Mouse (Mus musculus) left cerebral cortex, postnatal 36 days (tissue): ENCODE measurements around the gene Efna5. TPM values are rescaled to one million over a fixed set of nuclear protein-coding genes. Genes with fewer than 3 reads are reported as not detected.

Experiments used
- DNase-seq, 2 experiments: peaks; one replicate each; pipeline ENCODE4 v3.0.0; 2021 to 2022; ENCODE audit warnings: low spot score in 2 of 2, mixed read lengths in 1 of 2
- intact Hi-C: fragments of 180-260 bp; cut with DNase I; formaldehyde crosslinking; loops from one replicate; pipeline ENCODE4 v1.15.1; 2025
- total RNA-seq, 2 experiments: library from RNA; stranded (reverse); gene quantifications; 2 replicates each; pipeline ENCODE4 v1.2.3; 2021

Gene Efna5
- total RNA-seq, 2 experiments from 2014 or later, result 35.7 to 37.7 TPM

DNA sequence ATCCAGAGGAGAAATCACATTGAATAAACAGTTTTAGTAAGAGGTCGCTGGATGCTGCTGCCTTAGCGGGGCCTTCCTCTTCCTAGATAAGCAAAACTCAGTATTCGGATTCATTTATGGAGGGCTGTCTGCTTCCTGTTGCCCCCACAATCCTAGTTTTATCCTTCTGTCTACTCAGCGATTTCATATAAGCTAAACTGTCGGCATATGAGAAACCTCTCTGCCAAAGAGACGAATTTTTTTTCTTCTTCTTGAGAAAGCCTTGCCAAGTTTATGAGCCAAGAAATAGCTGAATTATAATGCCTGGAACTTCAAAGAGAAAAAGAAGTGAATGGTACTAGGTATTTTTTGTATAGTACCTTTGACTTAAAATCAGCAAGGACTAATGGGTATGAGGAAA, 301.0 kb downstream of the Efna5 start:
- DNase-seq, result no peak
- intact Hi-C loops, result no loop called here

DNA sequence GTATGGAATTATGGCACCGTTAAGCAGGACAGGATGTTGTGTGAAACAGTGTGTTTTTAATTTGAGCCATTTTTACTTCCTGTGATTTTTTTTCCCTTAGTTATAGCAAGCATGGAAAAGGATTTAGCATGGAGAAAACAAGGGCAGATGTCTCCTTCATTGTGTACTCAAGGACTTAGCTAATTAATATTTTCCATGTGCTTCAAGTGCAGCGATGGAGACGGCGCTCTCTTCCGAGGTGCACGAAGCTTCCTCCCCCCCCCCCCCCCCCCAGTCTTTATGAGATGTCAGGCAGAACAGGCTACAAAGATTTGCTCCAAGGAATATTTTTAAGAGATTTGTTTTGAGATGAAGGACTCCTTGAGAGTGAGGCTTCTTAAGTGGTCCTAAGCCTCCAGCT, 301.5 kb downstream of the Efna5 start:
- no peak for DNase-seq
- intact Hi-C loops, result no loop called here

DNA sequence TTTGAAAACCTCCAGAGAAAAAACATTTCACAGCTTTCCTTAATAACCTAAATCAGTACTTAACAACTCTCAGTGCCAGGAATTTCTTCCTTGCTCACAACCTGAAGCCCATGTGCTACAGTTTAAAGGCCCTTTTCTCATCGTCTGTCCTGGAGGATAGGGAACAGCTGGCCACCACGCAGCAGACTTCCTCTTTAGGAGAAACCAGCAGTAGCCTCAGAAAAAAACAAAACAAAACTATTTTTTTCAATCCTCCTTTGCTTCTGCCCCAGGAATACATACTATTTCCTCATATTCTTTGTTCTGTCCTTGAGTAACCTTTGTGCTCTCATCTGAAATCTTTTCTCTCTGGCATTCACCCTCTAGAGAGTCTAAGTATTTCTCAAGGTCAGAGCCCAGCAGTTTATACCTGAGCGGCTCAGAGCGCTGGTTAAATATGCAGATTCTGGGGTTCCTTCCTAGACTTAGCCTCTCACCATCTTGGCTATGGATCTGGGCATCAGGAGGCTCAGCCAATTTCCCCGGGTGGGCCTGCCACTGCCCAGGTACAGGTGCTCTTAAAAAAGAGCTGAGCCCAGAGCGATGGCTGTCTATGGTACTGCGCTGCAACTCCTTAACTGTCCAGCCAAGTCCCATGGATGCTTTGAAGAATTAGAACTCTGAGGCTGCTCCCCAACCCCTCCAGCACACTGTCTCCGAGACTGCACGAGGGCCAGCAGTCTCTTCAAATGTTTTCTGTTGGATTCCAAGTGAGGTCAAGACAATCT, 306.4 kb downstream of the Efna5 start:
- intact Hi-C loops, result no loop called here
- no peak for DNase-seq

DNA sequence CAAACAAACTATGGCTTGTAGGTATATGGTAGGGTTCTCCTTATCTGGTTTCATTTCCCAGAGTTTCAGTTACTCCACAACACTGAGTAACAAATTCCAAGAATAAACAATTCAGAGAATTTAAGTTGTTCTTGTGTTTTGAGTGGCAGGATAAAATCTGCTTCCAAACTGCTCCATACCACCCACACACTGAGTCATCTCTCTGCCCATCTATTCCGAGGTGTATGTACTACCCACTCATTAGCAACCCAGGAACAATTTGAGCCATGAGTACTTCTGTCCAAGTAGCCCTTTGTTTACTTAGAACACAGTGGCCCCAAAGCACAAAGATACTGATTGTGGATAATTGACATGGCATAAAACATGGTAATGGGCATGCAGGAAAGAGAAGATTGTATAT, 311.0 kb downstream of the Efna5 start:
- intact Hi-C loops, result no loop called here

DNA sequence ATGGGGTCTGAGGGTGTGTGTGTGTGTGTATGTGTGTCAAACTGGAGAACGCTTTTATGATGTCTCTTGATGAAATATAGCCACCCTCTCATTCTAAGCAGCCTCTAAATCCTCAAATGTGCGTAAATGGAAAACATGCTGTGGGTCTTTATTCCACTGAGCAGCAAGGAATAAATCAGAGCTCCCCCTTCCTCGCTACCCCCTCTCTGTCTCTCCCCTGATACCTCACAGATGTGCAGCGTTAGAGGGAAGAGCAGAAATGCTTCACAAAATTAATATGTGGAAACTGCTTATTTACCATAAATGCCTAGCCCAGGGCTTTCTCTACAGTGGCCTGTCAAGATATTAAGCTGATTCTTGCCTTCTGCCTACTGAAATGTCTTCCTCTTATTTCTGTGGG, 313.1 kb downstream of the Efna5 start:
- DNase-seq, result no peak
- intact Hi-C loops, result no loop called here

More for the DNA sequence above, 311.0 kb downstream of the Efna5 start:
- no peak for DNase-seq

DNA sequence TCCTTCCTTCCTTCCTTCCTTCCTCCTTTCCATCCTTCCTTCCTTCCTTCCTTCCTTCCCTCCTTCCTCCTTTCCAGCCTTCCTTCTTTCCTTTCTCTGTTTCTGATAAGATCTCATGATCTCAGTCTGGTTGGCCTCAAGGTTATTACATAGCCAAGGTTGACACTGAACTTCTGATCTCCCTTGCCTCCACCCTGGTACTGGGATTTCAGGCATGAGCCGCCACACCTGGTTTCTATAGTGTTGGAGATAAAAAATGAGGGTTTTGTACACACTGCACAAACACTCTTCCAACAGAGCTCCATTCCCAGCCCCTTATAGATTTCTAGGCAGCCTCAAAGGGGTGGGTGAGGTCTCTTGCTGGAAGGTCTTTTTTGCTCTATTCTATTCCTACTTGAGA, 315.5 kb downstream of the Efna5 start:
- DNase-seq, result no peak
- intact Hi-C loops, result no loop called here

DNA sequence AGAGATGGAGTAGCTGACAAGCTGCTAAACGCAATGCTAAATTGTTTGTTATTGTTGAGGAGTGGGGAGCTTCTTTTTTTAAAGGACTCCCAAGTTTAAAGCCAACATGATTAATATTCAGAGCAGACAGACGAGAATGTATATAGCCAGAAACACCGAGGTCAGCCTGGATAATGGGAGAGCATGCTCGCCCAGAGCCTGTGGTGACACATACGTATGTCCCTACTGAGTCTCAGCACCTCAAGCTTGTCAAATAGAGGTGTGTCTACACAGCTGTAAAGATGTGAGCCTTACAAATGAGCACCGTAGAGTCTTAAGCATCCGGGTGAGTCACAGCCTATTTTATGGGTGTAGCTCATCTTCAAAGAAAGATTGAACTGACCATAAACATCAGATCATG, 318.7 kb downstream of the Efna5 start:
- intact Hi-C loops, result no loop called here
- DNase-seq, result no peak

DNA sequence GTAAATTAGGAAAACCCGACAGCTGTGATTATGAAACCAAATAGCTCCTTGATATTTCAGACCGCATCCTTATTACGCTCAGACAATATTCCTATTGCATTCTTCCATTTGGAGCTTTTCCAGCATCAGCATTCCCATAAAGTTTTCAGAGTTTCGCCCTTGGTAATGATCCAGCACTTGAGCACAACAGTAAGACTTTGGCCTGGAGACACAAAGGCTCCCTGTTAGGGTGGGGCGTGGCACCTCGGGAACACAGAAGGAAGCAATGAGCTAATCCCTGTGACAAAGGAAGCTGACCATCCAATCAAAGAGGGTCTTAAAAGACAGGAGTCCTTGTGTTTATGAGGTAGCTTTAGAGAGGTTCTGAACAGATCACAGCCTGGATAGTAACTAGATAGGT, 323.9 kb downstream of the Efna5 start:
- DNase-seq, result no peak
- intact Hi-C loops, result no loop called here
